Comparison of ENCODE assay signal across 9 mouse cellular contexts in genomic region chr17:42613043-42613737, GRCm38 (mm10). TPM values are rescaled to one million over a fixed set of nuclear protein-coding genes. Genes with fewer than 3 reads are reported as not detected.
A peak's percentile ranks its signal among the peaks of the same experiment; 100 is the strongest.
DNase-seq lines count a peak whose midpoint lies in the region; TF ChIP-seq lines count a peak whose summit lies in the region.
"Had no signal": no experiment of that assay in that cellular context is flagged by ENCODE, and none has a peak within 500 bp of the region (broad histone marks: within the 10 kb centered on the region; RNA-seq: fewer than 3 reads in every experiment).

No protein-coding gene starts in this region.

- H3K4me3 ChIP-seq in layer of hippocampus, adult 2 months: no peak overlapping the region

- DNase-seq in adrenal gland, adult (ENCODE audit: inconsistent age in 2 of 2, low spot score in 1 of 2): peak; percentile 9 to 83
- no peak for DNase-seq in adrenal gland, postnatal 4 days (ENCODE audit: low spot score in 2 of 2)
- peak; percentile 84 for DNase-seq in ES-CJ7 (ENCODE audit: low read depth, low spot score)
- DNase-seq in cerebellum, adult 9-10 months: peak; percentile 56
- DNase-seq in frontal cortex, postnatal 36 days (ENCODE audit: low spot score in 2 of 2): peak; percentile 30 to 77
- DNase-seq in layer of hippocampus, adult 2 months (ENCODE audit: low spot score in 2 of 2): peak; percentile 60 to 76
- DNase-seq in lung, postnatal 25 days (ENCODE audit: low spot score): peak; percentile 48
- peak; percentile 28 for DNase-seq in skeletal muscle tissue, adult 2 months (ENCODE audit: low read depth, low spot score)

- peak; percentile 93 for TF ChIP-seq CTCF in layer of hippocampus, adult 2 months (conservative IDR thresholded peaks at IDR 0.05)

- no peak overlapping the region for H3K27ac ChIP-seq in layer of hippocampus, adult 2 months

RNA-seq across cellular contexts. Expression of gene Opn5, which starts 2.0 kb away (rescaled TPM):
- total RNA-seq in adrenal gland, postnatal 4 days (2021): not detected
- total RNA-seq in layer of hippocampus, adult 2 months (2021): not detected
- total RNA-seq: layer of hippocampus, postnatal 36 days had no signal

Comparison
In these comparisons a context has a peak if more than half of its experiments do, and no peak if none do; other contexts are left out.
1. DNase-seq: peak in adrenal gland, adult (2 of 2), ES-CJ7 (single experiment), cerebellum, adult 9-10 months (single experiment), frontal cortex, postnatal 36 days (2 of 2), layer of hippocampus, adult 2 months (2 of 2), lung, postnatal 25 days (single experiment) and skeletal muscle tissue, adult 2 months (single experiment); none in adrenal gland, postnatal 4 days (0 of 2).